Mouse (Mus musculus): Measurements from ENCODE around the gene Arfgef2. TPM values are rescaled to one million over a fixed set of nuclear protein-coding genes. Genes with fewer than 3 reads are reported as not detected.

The Arfgef2 gene
- polyA plus RNA-seq, 1 experiment from 2014 or later: 6.2 TPM

DNA sequence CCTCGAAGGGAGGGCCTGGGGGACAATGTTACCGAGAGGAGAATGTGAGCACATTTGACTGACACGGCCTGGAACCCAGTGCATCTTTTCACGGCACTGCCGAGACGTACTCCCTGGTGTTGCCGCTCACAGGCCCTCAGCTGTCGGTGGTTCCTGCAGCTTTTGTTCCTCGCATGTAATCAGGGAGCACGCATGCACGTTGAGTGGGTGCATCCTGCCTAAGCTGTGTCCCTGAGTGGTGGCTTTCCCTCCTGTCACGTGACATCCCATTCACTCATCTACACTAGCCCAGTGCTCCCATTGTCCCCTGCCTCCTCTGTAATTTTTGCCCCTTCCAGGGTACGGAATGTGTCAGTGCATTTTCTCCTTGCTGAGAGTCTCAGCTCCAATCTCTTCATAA lies 91.0 kb downstream of the Arfgef2 start:
- H3K9ac ChIP-seq (replicated peaks; ENCODE audit: low read depth, low read length): no peak overlapping the region
- H3K27ac ChIP-seq (ENCODE audit: low read length): no peak overlapping the region
- no peak for ATAC-seq (ENCODE audit: insufficient number of reproducible peaks, insufficient read depth, low FRiP score, low read depth)
- peaks cover 17% of the 10 kb centered on the region for H3K36me3 ChIP-seq (ENCODE audit: control insufficient read depth, insufficient read depth, low read length)
- no peaks in the 10 kb centered on the region for H3K27me3 ChIP-seq (ENCODE audit: control insufficient read depth, insufficient read depth, low read length)
- 73% methylated on average over 13 of the region's 13 CpGs for WGBS
- no peaks in the 10 kb centered on the region for H3K9me3 ChIP-seq (ENCODE audit: control insufficient read depth, low read depth, low read length)
- H3K4me1 ChIP-seq (ENCODE audit: control insufficient read depth, insufficient read depth, low read length): no peaks in the 10 kb centered on the region
- no peak overlapping the region for H3K4me2 ChIP-seq (replicated peaks; ENCODE audit: low read depth, low read length)
- H3K4me3 ChIP-seq (ENCODE audit: low read depth, low read length): no peak overlapping the region

DNA sequence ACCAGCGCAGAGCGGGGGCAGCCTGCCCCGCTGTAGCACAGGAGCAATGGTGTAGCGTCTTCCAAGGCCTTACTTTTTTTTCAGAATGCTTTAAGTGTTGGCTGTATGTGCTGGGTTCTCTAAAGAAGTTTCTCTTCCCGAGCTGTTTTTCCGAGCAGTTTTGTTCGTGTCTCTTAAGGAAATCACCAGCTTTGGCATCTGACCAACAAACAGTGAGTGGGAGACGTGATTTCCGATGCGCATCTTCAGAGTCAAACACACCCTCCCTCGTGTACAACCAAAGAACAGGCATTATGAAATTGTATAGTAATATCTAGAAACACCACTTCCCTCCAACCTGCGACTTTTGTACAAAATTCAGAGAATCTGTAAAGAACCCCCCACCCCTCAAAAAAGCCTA lies 91.6 kb downstream of the Arfgef2 start:
- no peaks in the 10 kb centered on the region for H3K4me1 ChIP-seq (ENCODE audit: control insufficient read depth, insufficient read depth, low read length)
- no peak for ATAC-seq (ENCODE audit: insufficient number of reproducible peaks, insufficient read depth, low FRiP score, low read depth)
- no peaks in the 10 kb centered on the region for H3K27me3 ChIP-seq (ENCODE audit: control insufficient read depth, insufficient read depth, low read length)
- no peak overlapping the region for H3K4me2 ChIP-seq (replicated peaks; ENCODE audit: low read depth, low read length)
- no peak overlapping the region for H3K27ac ChIP-seq (ENCODE audit: low read length)
- H3K4me3 ChIP-seq (ENCODE audit: low read depth, low read length): no peak overlapping the region
- WGBS: 87% methylated on average over 12 of the region's 12 CpGs
- no peaks in the 10 kb centered on the region for H3K9me3 ChIP-seq (ENCODE audit: control insufficient read depth, low read depth, low read length)
- no peak overlapping the region for H3K9ac ChIP-seq (replicated peaks; ENCODE audit: low read depth, low read length)
- peaks cover 12% of the 10 kb centered on the region; the same call in 1 of the 2 replicates for H3K36me3 ChIP-seq (ENCODE audit: control insufficient read depth, insufficient read depth, low read length)

DNA sequence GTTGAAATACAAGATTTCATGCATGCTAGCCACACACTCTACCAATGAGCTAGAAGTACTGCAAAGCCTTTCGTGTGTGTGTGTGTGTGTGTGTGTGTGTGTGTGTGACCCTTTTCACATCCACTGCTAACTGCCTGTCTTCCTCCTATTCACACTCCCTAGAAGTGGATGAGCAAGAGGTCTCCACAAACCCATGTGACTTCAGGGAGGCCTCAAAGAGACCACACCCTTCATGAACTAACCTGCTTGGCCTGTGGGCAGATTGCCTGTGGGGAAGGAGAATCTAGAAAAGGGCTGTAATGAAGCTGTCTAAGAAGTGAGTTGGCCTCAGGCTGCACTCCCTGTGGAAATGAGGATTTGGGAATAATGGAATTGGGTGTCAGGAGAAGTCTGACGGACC lies 93.8 kb downstream of the Arfgef2 start:
- Histone ChIP-seq H3K4me3 (ENCODE audit: low read depth, low read length) (no peak overlapping the region), H3K27me3 (ENCODE audit: control insufficient read depth, insufficient read depth, low read length) (no peaks in the 10 kb centered on the region), H3K4me2 (replicated peaks; ENCODE audit: low read depth, low read length) (no peak overlapping the region), H3K36me3 (ENCODE audit: control insufficient read depth, insufficient read depth, low read length) (0 out of 2 replicates have a peak, but pooled peaks cover 4% of the 10 kb centered on the region), H3K9me3 (ENCODE audit: control insufficient read depth, low read depth, low read length) (no peaks in the 10 kb centered on the region), H3K9ac (replicated peaks; ENCODE audit: low read depth, low read length) (no peak overlapping the region), H3K27ac (ENCODE audit: low read length) (no peak overlapping the region), H3K4me1 (ENCODE audit: control insufficient read depth, insufficient read depth, low read length) (no peaks in the 10 kb centered on the region)
- WGBS: 78% methylated on average over 2 of the region's 2 CpGs
- ATAC-seq (ENCODE audit: insufficient number of reproducible peaks, insufficient read depth, low FRiP score, low read depth): no peak

DNA sequence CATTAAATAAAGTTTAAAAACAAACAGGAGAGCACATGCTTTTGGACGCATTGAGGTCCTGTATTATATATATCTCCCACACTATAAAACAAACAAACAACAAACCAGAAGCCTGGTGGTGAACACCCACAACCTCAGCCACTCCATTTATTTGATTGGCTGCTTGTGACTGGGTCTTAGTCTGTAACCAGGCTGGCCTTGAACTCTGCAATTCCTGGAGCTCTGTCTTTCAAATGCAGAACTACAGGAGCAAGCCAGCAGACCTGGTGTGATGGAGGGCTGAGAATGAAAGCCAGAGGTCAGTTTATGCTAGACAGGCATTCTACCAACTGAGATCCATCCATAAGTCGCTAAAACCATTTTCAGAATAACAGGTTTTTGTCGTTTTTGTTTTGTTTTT lies 94.4 kb downstream of the Arfgef2 start:
- 74% methylated on average over 3 of the region's 3 CpGs for WGBS
- no peak overlapping the region for H3K4me3 ChIP-seq (ENCODE audit: low read depth, low read length)
- ATAC-seq (ENCODE audit: insufficient number of reproducible peaks, insufficient read depth, low FRiP score, low read depth): no peak
- H3K27me3 ChIP-seq (ENCODE audit: control insufficient read depth, insufficient read depth, low read length): no peaks in the 10 kb centered on the region
- no peaks in the 10 kb centered on the region for H3K9me3 ChIP-seq (ENCODE audit: control insufficient read depth, low read depth, low read length)
- no peaks in the 10 kb centered on the region for H3K4me1 ChIP-seq (ENCODE audit: control insufficient read depth, insufficient read depth, low read length)
- no peak overlapping the region for H3K4me2 ChIP-seq (replicated peaks; ENCODE audit: low read depth, low read length)
- no peak overlapping the region for H3K9ac ChIP-seq (replicated peaks; ENCODE audit: low read depth, low read length)
- H3K27ac ChIP-seq (ENCODE audit: low read length): no peak overlapping the region
- H3K36me3 ChIP-seq (ENCODE audit: control insufficient read depth, insufficient read depth, low read length): 0 out of 2 replicates have a peak, but pooled peaks cover under 1% of the 10 kb centered on the region

DNA sequence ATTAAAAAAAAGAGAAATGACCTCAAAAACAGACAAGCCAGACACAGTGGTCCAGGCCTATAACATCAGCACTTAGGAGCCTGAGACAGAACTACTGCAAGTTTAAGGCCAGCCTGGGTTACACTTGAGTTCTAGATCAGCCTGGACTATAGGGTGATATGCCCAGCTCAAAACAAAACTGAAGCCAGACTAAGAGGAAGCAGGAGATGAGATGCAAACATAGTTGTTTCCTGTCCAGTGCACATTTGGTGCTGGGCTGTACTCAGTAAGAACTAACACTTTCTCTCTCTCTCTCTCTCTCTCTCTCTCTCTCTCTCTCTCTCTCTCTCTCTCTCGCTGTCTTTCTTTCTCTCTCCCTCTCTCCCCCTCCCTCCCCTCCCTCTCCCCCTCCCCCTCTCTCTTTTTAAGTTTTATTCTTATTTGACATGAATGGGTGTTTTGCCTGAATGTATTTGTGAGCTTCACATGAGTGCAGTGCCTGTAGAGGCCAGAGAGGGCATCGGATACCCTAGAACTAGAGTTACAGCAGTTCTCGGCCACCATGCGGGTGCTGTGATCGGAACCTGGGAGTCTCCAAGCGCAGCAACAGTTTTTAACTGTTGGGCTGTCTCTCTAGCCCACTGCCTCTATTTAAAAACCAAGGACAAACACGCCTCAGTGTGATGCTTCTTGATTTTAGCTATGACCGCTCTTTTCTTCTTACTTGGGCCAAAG lies 95.6 kb downstream of the Arfgef2 start:
- Histone ChIP-seq H3K27me3 (ENCODE audit: control insufficient read depth, insufficient read depth, low read length) (no peaks in the 10 kb centered on the region), H3K4me3 (ENCODE audit: low read depth, low read length) (no peak overlapping the region), H3K4me1 (ENCODE audit: control insufficient read depth, insufficient read depth, low read length) (no peaks in the 10 kb centered on the region), H3K27ac (ENCODE audit: low read length) (no peak overlapping the region), H3K4me2 (replicated peaks; ENCODE audit: low read depth, low read length) (no peak overlapping the region), H3K9me3 (ENCODE audit: control insufficient read depth, low read depth, low read length) (no peaks in the 10 kb centered on the region), H3K36me3 (ENCODE audit: control insufficient read depth, insufficient read depth, low read length) (no peaks in the 10 kb centered on the region), H3K9ac (replicated peaks; ENCODE audit: low read depth, low read length) (no peak overlapping the region)
- 87% methylated on average over 8 of the region's 8 CpGs for WGBS
- ATAC-seq (ENCODE audit: insufficient number of reproducible peaks, insufficient read depth, low FRiP score, low read depth): no peak

DNA sequence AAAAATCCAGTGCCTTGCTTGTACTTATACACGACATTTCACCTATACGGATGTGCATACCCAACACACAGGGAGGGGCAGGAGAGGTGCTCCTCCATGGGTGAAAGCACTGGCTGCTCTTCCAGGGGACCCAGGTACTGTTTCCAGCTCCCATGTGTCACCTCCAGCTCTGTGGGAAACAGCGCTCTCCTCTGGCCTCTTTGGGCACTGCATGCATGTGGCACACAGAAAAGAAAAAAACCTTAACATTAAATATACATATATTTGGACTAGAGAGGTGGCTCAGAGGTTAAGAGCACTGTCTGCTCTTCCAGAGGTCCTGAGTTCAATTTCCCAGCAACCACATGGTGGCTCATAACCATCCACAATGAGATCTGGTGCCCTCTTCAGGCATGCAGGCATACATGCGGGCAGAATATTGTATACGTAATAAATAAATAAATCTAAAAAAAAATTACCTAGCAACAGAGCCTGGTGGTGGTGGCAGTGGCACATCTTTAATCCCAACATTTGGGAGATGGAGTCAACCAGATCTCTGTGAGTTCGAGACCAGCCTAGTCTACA lies 98.4 kb downstream of the Arfgef2 start:
- Histone ChIP-seq H3K9ac (replicated peaks; ENCODE audit: low read depth, low read length) (no peak overlapping the region), H3K4me1 (ENCODE audit: control insufficient read depth, insufficient read depth, low read length) (peaks cover 8% of the 10 kb centered on the region), H3K4me2 (replicated peaks; ENCODE audit: low read depth, low read length) (no peak overlapping the region), H3K36me3 (ENCODE audit: control insufficient read depth, insufficient read depth, low read length) (no peaks in the 10 kb centered on the region), H3K9me3 (ENCODE audit: control insufficient read depth, low read depth, low read length) (no peaks in the 10 kb centered on the region), H3K4me3 (ENCODE audit: low read depth, low read length) (no peak overlapping the region), H3K27me3 (ENCODE audit: control insufficient read depth, insufficient read depth, low read length) (no peaks in the 10 kb centered on the region), H3K27ac (ENCODE audit: low read length) (no peak overlapping the region)
- 89% methylated on average over 6 of the region's 6 CpGs for WGBS
- ATAC-seq (ENCODE audit: insufficient number of reproducible peaks, insufficient read depth, low FRiP score, low read depth): no peak

DNA sequence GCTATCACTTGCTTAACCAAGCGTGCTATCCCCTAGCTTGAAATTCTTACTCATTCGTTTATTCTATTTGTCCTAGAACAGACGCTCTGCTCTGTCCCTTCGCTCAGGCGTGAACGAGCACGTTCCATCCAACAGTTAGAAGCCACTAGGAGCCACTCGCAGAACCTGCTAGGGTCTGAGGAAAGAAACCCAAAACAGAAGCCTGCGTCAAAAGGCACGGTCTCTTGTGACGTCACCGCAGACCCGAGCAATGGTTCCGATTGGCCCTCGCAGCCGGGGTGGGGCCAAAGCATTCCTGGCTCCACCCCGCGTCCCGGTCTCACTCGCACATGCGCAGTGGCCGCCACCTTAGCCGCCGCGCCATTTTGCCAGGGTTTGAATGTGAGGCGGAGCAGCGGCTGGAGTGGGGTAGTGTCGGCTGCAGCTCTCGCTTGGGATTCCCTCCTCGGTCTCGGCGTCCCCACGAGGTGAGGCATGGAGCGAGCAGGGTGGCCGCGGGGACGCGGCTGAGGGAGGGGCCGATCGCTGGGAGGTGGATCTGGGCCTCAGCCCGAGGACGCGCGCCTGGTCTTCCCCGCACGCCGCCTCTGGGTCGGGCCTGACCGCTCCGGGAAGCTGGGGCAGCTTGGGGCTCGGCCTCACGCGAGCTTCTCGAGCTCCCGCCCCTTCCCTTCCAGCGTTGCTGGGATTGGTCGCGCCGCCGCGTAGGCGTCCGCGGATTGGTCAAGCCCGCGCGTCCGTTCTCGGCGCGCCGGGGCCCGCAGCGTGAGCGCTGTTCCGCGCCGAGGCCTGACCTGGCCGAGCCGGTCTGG lies 100.5 kb downstream of the Arfgef2 start, which contains the start of gene Cse1l:
Gene Cse1l (plus strand): TSS at position 330 of the 812 bp plus-strand sequence.
- Histone ChIP-seq H3K27ac (ENCODE audit: low read length) (peak within 1 kb of the TSS; percentile 98), H3K9me3 (ENCODE audit: control insufficient read depth, low read depth, low read length) (no peaks in the 10 kb centered on the region), H3K27me3 (ENCODE audit: control insufficient read depth, insufficient read depth, low read length) (no peaks in the 10 kb centered on the region), H3K4me1 (ENCODE audit: control insufficient read depth, insufficient read depth, low read length) (peaks cover 8% of the 10 kb centered on the region), H3K4me2 (replicated peaks; ENCODE audit: low read depth, low read length) (peak within 1 kb of the TSS; percentile 80), H3K36me3 (ENCODE audit: control insufficient read depth, insufficient read depth, low read length) (peaks cover 5% of the 10 kb centered on the region; the same call in 1 of the 2 replicates), H3K4me3 (ENCODE audit: low read depth, low read length) (peak within 1 kb of the TSS; percentile 74), H3K9ac (replicated peaks; ENCODE audit: low read depth, low read length) (peak within 1 kb of the TSS; percentile 88)
- peak; percentile 98 for ATAC-seq (ENCODE audit: insufficient number of reproducible peaks, insufficient read depth, low FRiP score, low read depth)
- WGBS: under 1% methylated on average over 66 of the region's 80 CpGs

DNA sequence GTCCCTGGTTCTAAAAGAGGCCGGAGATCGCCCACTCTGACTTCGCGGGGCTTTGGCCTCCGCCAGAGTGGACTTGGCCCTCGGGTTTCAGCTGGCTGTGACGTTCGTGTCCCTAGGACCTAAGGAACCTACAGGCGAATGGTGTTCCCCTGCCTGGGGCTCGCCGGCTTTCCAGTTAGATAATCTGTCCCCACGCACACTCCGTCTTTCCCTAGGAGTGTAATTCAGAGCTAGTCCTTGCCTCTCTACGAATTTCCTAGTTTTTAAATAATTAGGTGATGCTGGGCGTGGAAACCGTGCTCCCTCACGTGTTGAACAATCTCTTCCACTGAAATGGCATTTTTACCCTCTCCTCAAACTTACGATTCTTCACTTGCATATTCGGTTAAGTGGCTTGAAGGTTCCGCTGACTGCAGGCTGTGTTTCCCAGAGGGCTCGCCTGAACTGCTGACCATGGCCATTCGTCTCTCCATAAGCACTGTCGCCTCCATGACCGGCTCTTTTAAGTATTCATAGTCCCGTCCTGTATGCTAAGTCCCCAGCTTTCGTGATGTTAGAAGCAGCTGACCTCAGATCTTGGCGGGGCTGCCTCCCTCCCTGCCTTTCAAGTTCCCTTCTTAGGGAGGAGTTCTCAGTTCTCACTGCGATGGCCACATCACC lies 101.3 kb downstream of the Arfgef2 start:
- WGBS: under 1% methylated on average over 28 of the region's 28 CpGs
- Histone ChIP-seq H3K4me2 (replicated peaks; ENCODE audit: low read depth, low read length) (peak overlapping the region; percentile 80), H3K4me3 (ENCODE audit: low read depth, low read length) (peak overlapping the region; percentile 74), H3K27me3 (ENCODE audit: control insufficient read depth, insufficient read depth, low read length) (no peaks in the 10 kb centered on the region), H3K4me1 (ENCODE audit: control insufficient read depth, insufficient read depth, low read length) (peaks cover 8% of the 10 kb centered on the region), H3K9me3 (ENCODE audit: control insufficient read depth, low read depth, low read length) (no peaks in the 10 kb centered on the region), H3K9ac (replicated peaks; ENCODE audit: low read depth, low read length) (peak overlapping the region; percentile 88), H3K36me3 (ENCODE audit: control insufficient read depth, insufficient read depth, low read length) (peaks cover 5% of the 10 kb centered on the region; the same call in 1 of the 2 replicates), H3K27ac (ENCODE audit: low read length) (peak overlapping the region; percentile 98)
- peak; percentile 31; the same call in 1 of the 2 replicates for ATAC-seq (ENCODE audit: insufficient number of reproducible peaks, insufficient read depth, low FRiP score, low read depth)

Measured in stomach, embryonic 14.5 days (tissue).